Mouse (Mus musculus): ENCODE results near the gene Bcl2. TPM values are rescaled to one million over a fixed set of nuclear protein-coding genes. Genes with fewer than 3 reads are reported as not detected.

The Bcl2 gene
- total RNA-seq, 2 experiments from 2014 or later: 1.4 to 2.2 TPM

DNA sequence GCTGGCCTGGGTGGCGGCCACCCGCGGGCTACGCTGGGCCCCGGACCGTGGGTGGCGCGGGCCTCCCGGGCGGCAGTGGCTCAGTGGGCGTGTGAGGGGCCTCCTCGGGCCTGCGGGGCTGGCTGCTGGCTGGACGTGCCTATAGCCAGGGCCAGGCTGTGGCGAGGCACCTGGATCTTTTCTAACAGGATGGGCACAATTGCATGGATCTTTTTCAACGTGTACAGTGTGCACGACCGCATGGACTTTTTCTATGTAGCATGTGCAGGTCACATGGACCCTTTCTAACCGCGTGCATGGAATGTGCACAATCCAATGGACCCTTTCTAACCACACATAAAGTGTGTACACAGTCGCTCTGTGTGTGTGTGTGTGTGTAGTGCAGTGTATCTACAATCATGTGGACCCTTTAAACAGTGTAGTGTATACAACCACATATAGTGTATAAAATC is 482 bp upstream of the Bcl2 start:
- DNase-seq (ENCODE audit: low spot score): no peak

DNA sequence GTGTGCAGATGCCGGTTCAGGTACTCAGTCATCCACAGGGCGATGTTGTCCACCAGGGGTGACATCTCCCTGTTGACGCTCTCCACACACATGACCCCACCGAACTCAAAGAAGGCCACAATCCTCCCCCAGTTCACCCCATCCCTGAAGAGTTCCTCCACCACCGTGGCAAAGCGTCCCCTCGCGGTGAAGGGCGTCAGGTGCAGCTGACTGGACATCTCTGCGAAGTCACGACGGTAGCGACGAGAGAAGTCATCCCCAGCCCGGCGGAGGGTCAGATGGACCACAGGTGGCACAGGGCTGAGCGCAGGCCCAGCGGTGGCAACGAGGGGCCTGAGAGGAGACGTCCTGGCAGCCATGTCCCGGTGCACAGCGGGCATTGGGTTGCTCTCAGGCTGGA is 1.7 kb downstream of the Bcl2 start:
- peak; percentile 41 for DNase-seq (ENCODE audit: low spot score)

DNA sequence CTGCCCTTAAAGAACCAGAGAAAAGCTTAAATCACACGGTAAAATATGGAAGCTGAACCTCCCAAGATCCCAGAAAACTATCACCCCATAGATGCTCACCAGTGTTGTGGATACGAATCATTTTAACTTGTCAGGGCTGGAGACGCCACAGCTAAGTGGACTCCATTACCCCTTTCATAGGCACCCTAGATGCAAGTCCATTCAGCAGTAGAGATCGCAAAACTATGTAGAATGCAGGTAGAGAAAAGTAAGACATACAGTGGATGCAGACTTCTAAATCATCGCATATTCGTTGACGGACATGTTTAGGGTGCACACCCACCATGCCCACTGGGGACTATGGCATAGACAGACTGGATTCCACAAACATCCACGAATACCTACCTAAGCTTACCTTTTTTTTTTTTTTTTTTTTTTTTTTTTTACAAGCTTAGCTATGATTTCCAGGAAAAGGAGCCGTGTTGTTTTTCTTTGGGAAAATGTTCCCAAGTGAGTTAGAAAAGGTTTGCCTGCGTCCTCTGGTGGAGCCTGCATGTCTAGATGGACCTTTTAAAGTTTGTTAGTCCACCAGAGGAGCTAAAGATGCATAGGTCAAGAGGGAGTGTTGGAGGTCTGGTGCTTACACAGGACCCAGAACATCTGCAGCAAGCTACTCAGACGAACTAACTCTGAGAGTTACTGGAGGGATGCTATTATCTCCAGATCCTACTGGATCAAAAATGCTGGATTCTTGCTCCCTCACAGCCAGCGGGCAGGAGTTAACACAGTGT is 2.5 kb downstream of the Bcl2 start:
- no peak for DNase-seq (ENCODE audit: low spot score)

DNA sequence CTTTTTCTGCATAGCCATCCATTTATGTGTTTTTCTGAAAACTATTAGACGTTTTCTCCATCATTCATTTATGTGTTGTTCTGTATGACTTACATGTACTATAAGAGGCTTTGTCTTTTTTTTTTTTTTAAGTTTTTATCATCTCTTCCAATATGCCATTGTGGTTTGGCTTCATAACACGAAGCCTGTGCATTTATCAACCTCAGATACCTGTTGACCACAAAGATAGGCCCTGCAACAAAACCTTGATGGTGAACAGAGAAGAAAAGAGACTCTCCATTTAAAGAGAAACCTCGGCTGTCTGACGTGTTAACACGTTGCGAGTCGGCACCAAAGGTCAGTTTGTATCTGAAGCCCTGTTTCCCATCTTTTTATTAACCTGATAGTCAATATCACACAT is 3.9 kb downstream of the Bcl2 start:
- no peak for DNase-seq (ENCODE audit: low spot score)

DNA sequence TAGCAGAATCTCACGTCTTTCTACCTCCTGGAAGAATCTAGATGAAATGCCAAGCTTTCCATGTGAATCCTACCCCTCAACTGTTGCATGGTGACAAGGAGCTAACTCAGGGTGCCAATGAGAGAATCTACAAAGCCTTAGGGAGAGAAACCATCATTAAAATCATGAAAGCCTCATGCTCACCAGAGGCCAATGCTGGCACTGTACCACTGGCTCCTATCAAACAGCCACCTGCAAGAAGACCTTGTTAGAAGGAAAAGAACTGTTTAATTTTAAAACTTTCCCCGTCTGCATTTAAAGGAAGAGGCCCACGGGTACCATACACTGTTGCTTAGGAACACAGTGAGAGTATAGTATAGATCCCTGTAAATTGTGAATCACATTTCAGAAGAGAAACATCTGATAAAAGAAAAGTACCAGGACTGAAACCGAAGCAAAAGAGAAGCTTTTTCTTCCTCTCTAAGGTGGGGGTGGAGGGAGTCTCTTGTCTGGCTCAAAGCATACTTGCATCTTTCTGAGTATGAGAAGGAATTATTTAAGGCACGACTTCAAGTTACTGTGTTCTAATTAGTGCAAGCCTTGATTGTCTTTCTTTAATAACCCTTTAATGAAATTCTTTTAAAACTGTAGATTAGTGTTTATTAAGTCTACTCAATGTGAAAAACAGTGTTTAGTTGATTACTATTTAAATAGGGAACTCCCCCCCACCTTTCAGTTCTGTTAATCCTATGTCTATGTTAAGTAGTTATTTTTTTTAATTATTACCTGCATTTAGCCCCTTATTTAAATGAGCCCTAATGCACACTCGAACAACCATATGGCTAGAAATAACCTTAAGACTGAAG is 6.8 kb downstream of the Bcl2 start:
- DNase-seq (ENCODE audit: low spot score): no peak

DNA sequence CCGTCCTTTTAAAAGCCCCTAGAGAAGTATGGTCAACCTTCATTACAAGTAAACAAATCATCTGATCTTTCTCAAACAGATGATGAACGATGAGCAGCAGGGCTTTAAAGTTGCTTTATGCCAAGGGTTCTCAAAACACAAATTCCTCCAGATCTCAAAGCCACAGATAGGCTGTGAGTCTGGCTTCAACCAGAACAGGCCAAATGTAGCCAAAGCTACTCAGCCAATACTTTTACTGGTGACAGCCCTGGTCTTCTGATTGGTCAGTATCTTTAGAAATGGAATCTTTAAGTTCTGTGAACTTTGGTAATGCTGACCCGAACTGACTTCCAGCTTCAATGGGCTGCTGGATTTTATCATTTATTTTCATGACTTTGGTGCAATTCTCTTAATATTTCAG is 10.9 kb downstream of the Bcl2 start:
- DNase-seq (ENCODE audit: low spot score): no peak

DNA sequence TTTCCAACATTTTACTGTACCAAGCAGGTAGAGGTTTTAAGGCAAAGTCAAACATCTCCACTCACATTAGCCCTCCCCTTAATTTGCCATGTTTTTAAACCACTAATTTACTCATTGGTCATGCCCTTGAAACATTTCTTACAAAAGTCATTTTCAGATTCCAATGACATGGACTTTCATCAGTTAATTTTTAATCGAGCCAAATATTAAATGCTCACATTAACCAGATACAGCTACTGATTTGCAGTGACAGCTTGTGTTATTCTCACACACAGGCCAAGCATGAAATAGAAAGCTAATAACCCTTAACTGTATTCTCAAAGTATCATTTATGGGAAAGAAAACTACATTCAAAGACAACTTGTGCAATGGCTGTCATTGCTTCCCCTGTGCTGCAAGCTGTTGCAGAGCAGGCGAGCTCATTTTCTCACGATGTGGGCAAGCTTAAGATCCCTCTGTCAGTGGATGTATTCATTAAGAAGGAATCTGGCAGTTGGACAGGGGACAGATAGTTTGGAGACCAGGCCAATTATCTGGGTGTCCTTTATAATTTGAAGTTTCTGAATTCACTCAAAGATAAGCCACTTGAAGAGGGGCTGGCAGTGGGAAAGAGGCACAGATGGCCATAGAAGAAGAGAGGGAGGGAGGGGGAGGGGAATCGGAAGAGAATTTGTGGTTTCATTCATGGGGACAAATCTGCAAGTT is 11.5 kb downstream of the Bcl2 start:
- DNase-seq (ENCODE audit: low spot score): no peak

DNA sequence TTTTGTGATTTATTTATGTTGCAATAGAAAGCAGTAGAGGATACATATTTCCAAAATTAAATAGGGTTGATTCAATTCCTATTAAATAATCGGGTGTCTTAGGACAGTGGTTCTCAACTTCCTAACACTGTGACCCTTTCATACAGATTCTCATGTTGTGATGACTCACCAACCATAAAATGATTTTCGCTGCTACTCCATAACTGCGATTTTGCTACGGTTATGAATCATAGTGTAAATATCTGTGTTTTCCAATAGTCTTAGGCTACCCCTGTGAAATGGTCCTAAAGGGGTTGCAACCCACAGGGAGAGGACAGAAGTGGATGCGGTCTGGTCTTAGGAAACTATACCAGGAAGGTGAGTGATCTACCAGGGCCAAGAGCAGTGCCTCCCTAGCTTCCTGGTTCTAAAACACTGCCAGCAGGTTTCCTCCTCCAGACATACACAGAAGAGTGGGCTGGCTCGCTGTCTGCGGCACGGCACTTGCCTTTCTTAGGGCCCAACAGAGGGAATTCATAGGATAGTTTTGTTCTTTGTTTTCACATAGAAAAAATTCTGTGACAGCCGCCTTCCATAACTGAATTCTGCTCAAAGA is 13.5 kb downstream of the Bcl2 start:
- no peak for DNase-seq (ENCODE audit: low spot score)

DNA sequence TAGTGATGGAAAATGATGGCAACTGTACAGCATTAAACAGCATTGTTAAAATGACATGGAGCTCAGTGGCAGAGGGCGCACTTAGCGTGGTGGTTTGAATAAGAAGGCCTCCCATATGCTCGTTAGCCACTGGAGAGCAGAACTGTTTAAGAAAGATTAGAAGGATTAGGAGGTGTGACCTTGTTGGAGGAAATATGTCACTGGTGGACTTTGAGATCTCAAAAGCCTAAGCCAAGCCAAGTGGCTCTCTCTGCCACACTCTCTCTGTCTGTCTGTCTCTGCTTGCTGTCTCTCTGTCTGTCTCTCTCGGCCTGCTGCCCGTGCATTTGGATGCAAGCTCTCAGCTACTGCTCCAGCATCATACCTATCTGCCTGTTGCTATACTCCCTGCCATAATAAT is 17.6 kb downstream of the Bcl2 start:
- no peak for DNase-seq (ENCODE audit: low spot score)

DNA sequence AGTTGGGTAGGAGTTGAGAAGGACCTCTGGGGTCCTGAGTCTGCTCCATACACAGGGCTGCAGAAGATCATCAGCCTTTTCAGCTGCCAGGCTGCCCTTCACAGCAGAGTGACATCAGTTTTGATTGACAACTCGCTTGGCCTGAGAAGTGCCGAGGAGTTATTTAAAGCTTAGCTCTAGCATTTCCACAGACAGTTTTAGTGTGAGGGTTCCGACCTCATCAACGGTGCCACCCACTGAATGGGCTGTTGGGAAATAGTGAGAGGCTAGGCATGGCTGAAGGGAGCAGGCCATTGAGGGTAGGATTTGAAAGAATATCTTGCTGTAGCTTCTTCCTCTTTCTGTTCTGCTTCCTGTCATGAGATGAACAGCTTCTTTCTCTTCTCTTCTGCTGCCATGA is 18.4 kb downstream of the Bcl2 start:
- no peak for DNase-seq (ENCODE audit: low spot score)

DNA sequence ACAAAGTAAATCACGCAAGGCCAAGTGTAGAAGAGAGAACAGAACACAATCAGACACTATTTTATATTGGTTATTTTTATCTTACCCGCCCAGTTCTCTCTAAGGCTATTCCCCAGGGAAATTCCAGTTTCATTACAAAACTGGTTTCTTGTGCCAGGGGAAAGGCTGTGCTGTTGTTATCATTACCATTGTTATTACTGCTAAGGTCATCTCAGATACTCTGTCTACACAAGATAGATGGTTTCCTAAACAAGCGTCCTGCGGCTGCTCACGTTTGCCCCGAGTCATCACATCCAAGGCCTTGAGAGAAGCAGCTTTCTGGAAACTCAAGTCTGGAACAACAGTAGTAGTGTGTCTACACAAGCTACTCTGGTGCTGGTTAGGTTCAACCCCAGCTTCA is 19.8 kb downstream of the Bcl2 start:
- no peak for DNase-seq (ENCODE audit: low spot score)

DNA sequence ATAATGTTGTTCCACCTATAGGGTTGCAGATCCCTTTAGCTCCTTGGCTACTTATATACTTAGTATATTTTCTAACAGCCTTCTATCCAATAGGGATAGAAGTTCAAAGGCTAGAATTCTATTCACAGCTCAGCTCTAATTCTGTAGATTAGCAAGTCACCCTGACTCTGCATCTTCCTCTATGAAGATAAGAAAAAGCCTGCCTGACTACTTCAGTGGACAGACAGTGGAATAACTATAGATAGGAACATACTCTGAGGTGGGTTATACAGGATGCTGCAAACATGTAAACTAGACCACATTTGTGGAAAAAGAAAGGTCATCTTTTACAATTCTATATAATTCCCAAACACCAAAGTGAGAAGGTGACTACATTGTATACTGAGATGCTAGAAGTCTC is 21.5 kb downstream of the Bcl2 start:
- no peak for DNase-seq (ENCODE audit: low spot score)

DNA sequence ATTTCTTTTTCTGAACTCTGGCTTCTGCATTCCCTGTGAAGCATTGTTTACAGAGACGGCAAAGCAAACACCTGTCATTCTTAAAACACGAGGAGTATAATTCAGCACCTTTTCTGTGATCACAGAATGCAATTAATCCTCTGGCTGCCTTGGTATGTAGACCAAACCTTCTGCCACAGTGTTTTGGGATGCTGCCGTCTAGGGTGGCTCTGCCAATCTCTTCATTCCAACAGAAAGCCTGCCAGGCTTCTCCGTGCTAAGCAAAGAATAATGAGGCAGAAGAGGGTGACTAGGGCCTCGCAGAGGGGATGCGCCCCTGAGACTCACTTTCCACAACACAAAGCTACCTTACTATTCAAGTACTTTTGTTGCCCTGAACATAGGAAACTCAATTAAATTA is 23.2 kb downstream of the Bcl2 start:
- no peak for DNase-seq (ENCODE audit: low spot score)

DNA sequence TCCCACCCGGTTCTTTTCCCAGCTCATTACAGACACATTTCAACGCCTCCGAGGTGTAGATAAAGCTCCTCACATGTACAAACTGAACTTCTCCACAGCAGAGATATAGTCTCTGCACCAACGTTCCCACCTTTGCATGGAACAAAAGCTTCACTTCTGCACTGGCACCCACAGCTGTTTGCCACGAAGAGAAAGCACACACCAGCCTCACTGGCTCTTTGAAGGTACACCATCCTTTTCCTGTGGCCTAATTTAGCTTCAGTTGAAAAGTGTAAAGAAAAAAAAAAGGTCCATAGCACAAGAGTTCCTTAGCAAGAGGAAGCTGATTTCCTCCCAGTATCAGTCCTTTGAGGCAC is 25.9 kb downstream of the Bcl2 start:
- no peak for DNase-seq (ENCODE audit: low spot score)

DNA sequence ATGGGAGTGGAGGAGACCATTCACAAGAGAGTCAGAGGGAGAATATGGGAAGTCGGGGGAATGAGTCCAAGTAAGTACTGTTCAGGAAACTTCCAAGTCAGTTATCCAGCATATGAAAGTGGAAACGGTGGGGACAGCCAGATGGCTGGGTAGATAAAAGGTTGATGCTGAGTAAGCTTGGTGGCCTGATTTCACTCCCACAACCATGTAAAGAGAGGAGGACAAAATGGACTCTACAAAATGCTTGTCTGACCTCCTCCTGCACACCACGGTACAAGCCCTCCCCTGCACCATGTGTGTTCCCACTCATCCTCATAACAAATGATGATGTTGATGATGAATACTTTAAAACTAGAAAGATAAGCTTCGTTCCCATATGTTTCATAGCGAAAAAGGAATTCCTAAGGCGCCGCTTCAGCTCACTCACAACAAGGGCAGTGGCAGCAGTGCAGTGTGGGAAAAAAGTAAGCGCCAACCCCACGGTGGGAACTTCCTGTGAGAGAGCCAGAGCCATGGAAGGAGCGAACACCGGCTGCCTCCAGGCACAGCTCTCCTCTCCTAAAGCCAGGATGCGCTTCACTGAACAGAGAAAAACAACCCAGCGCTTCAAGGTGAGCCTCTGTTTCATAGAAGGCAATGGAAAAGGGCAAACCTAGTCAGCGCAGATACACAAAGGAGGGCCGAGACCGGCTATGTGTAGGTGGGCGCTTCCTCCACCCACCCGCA is 26.5 kb downstream of the Bcl2 start:
- DNase-seq (ENCODE audit: low spot score): no peak

DNA sequence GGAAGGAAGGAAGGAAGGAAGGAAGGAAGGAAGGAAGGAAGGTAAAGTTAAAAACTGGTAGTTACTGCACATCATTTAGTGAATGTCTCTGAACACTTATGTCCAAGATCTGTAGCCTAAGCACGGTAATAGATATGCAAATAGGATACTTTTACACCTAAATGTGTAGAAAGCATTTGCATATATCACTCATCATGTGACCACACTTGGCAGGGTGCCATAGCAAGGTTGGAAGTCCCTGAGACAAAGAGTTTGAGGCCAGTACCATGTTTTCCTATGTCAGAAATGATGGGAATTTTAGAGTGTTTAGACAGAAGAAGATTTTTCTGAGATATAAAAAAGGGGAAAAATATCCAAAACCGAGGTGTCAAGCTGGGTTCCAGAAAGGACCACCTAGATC is 28.4 kb downstream of the Bcl2 start:
- no peak for DNase-seq (ENCODE audit: low spot score)

DNA sequence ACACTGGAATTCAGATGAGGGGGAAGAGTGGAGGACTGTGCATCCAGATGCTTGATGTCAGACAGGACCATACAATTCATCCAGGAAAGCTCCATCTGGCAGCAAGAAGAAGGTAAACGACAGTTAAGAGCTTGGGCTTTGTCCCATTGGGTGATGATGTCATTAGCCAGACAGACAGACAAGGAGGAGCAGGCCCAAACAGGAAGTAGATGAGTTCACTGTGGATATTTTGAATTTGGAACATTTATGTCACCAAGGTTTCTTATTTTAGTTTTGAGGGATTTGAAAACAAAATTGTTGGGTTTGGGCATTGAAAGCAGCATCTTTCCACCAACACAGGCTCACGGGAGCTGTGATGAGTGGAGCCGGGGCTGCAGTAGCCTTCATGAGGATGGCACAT is 29.5 kb downstream of the Bcl2 start:
- DNase-seq (ENCODE audit: low spot score): no peak

DNA sequence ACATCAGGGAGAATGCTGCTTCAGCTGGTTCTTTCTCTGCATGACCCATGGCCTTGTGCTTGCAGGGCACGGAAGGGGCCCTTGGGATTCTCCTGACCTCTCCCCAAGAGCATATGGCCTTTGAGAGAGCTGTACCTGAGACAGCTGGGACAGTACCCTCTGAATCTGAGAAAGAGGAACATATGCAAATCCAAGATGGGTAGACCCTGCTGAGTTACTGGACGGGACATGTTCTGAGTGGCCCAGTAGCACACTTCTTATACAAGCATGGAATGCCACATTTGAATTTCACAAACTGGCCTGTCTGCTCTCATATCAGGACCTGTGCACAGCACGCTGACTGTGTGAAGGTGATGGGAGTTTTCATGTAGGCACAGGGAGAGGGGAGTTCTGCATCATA is 31.2 kb downstream of the Bcl2 start:
- no peak for DNase-seq (ENCODE audit: low spot score)

DNA sequence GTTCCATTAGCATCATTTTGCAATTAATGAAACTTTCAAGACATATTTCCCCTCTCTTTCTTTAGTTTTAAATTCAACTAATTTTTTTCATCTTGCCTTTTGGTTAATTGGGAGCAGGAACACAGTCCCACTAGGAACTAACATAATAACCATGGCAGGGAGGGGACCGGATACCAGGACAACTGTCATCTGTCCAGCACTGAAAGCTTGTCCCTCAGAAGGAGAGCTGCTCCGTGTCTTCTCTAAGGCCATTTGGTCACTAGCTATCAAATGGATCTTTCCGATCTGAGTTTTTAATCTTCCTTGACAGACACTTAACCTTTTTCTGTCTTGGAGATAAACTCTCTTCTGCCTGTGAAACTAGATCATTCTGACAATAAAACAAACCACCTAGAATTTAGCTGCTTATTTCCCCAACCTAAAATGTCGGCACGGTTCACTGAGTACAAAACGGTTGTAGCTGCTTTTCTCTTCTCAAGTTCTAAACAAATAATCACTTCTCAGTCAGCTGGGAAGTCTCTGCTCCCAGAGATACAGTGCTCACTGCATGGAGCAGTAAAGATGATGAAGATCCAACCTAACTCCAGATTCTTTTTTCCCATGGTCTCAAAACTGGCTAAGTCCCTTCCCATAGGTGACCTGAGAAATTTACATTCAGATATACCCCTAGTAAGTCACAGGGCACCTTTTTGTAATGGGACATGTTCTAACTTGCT is 34.1 kb downstream of the Bcl2 start:
- no peak for DNase-seq (ENCODE audit: low spot score)

DNA sequence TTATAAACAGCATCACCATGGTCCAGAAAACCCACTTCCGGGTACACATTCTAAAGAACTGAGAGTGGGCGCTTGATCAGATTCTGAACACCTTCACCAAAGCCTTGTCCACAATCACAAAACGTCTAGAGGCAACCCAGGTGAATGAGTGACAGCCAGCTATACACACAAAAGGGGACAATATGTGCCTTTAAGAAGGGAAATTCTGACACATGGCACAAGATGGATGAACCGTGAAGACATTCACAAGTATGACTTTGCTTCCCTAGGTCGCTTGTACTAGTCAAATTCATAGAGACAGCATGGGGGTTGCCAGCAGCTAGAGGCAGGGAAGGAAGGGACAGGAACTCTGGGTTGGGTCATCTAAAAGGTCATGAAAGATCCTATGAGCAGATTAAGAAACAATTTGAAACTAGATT is 36.0 kb downstream of the Bcl2 start:
- no peak for DNase-seq (ENCODE audit: low spot score)
